8 mouse cellular contexts compared by ENCODE assay signal in the genomic region with DNA sequence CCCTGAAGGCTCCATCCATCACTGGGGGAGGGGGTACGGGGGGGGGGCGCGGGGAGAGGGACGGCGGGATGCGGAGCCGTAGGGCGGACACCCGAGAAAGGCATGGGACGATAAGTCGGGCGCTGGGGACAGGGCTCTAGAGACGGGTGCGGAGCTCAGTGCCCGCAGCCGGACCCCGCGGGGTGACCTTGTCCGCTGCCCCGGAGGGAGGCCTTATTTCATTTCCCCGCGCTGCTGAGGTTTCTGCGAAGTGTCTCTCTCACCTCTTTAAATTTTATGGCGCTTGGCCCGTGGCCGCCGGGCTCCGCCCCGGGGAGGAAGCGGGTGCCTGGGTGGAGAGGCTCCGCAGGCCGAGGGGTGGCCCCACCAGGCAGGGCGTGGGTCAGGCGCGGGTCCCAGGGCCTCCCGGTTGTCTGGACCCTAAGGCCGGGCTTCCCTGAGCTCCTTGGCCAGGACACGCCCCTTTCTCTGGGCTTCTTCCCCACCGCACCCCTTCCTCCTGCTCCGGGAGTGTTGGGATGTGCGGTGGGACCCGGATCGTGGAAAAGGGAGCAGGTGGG.
DNase-seq lines count a peak whose midpoint lies in the region; ATAC-seq and TF ChIP-seq lines count a peak whose summit lies in the region.

No protein-coding gene starts in this region.

- ATAC-seq in liver, embryonic 11.5 days (replicated peaks; ENCODE audit: low FRiP score): no peak
- no peak for ATAC-seq in liver, embryonic 14.5 days (ENCODE audit: insufficient read depth)
- peak; percentile 11; the same call in 1 of the 2 replicates for ATAC-seq in stomach, embryonic 15.5 days (ENCODE audit: insufficient read depth, low FRiP score, low read depth)

- WGBS in liver, embryonic 11.5 days: 2% methylated on average over 42 of the region's 43 CpGs
- WGBS in hindbrain, embryonic 10.5 days: under 1% methylated on average over 43 of the region's 43 CpGs
- under 1% methylated on average over 41 of the region's 43 CpGs for WGBS in liver, embryonic 14.5 days (ENCODE audit: insufficient replicate concordance)
- 1% methylated on average over 30 of the region's 43 CpGs for WGBS in stomach, embryonic 15.5 days

- no peak for DNase-seq in liver, embryonic 11.5 days (ENCODE audit: low spot score)
- no peak for DNase-seq in liver
- peak; percentile 48 to 49 for DNase-seq in cerebellum, postnatal 25 days
- peak; percentile 47 for DNase-seq in hindbrain, embryonic 10.5 days (ENCODE audit: low spot score)
- DNase-seq in liver, embryonic 14.5 days (ENCODE audit: low read depth in 3 of 3, low spot score in 3 of 3): no peak
- DNase-seq in c-Kit-positive CD71-positive TER-119-positive erythroid progenitor cells, embryonic 14.5 days (ENCODE audit: low spot score): no peak
- no peak for DNase-seq in thymus, postnatal 0 days (ENCODE audit: low spot score)

- peak overlapping the region; percentile 41 for H3K4me3 ChIP-seq in liver, embryonic 11.5 days (ENCODE audit: low read depth, low read length)
- peak overlapping the region; percentile 63 for H3K4me3 ChIP-seq in hindbrain, embryonic 10.5 days
- H3K4me3 ChIP-seq in liver, embryonic 14.5 days (ENCODE audit: insufficient read depth in 1 of 2, low read depth in 2 of 2, low read length in 2 of 2): peak overlapping the region in 1 of 2 experiments; percentile 23; a peak in 2 of 4 replicates
- peak overlapping the region; percentile 47 for H3K4me3 ChIP-seq in stomach, embryonic 15.5 days (replicated peaks)

- H3K36me3 ChIP-seq in liver, embryonic 11.5 days (ENCODE audit: control insufficient read depth, insufficient read depth, low read length): no peaks in the 10 kb centered on the region
- no peaks in the 10 kb centered on the region for H3K36me3 ChIP-seq in hindbrain, embryonic 10.5 days
- no peaks in the 10 kb centered on the region for H3K36me3 ChIP-seq in liver, embryonic 14.5 days (replicated peaks; ENCODE audit: control insufficient read depth, insufficient read depth, low read depth)
- H3K36me3 ChIP-seq in stomach, embryonic 15.5 days: no peaks in the 10 kb centered on the region

- H3K27me3 ChIP-seq in liver, embryonic 11.5 days (replicated peaks; ENCODE audit: control insufficient read depth, insufficient read depth, low read length): peaks cover 52% of the 10 kb centered on the region
- H3K27me3 ChIP-seq in hindbrain, embryonic 10.5 days (ENCODE audit: insufficient read depth, poor library complexity, severe bottlenecking): peaks cover 74% of the 10 kb centered on the region
- peaks cover 31% of the 10 kb centered on the region for H3K27me3 ChIP-seq in liver, embryonic 14.5 days (ENCODE audit: control insufficient read depth, insufficient read depth, low read length)
- H3K27me3 ChIP-seq in stomach, embryonic 15.5 days (replicated peaks): peaks cover 34% of the 10 kb centered on the region

- H3K9ac ChIP-seq in liver, embryonic 11.5 days (ENCODE audit: low read depth, low read length): no peak overlapping the region
- H3K9ac ChIP-seq in liver, embryonic 14.5 days (replicated peaks): no peak overlapping the region
- H3K9ac ChIP-seq in stomach, embryonic 15.5 days: peak overlapping the region; percentile 32; the same call in 1 of the 2 replicates

- H3K4me1 ChIP-seq in liver, embryonic 11.5 days (replicated peaks; ENCODE audit: control insufficient read depth, insufficient read depth, low read length): peaks cover 3% of the 10 kb centered on the region; the same call in 1 of the 2 replicates
- H3K4me1 ChIP-seq in hindbrain, embryonic 10.5 days (replicated peaks): peaks cover 35% of the 10 kb centered on the region
- H3K4me1 ChIP-seq in liver, embryonic 14.5 days (replicated peaks; ENCODE audit: control insufficient read depth in 2 of 2, insufficient read depth in 2 of 2, low read length in 1 of 2): no peaks in the 10 kb centered on the region
- peaks cover 14% of the 10 kb centered on the region for H3K4me1 ChIP-seq in stomach, embryonic 15.5 days

- peak overlapping the region; percentile 63 for H3K4me2 ChIP-seq in liver, embryonic 11.5 days
- H3K4me2 ChIP-seq in liver, embryonic 14.5 days (ENCODE audit: low read depth): peak overlapping the region; percentile 41
- H3K4me2 ChIP-seq in stomach, embryonic 15.5 days: peak overlapping the region; percentile 93

- no peak overlapping the region for H3K27ac ChIP-seq in liver, embryonic 11.5 days (ENCODE audit: low read depth, low read length)
- peak overlapping the region; percentile 77 for H3K27ac ChIP-seq in hindbrain, embryonic 10.5 days
- H3K27ac ChIP-seq in liver, embryonic 14.5 days: no peak overlapping the region
- no peak overlapping the region for H3K27ac ChIP-seq in stomach, embryonic 15.5 days

- no peak for TF ChIP-seq EP300 in liver, embryonic 14.5 days (IDR thresholded peaks at IDR 0.05; ENCODE audit: low read depth)

- no peaks in the 10 kb centered on the region for H3K9me3 ChIP-seq in liver, embryonic 11.5 days (ENCODE audit: control insufficient read depth, low read length)
- H3K9me3 ChIP-seq in hindbrain, embryonic 10.5 days: no peaks in the 10 kb centered on the region
- H3K9me3 ChIP-seq in liver, embryonic 14.5 days (ENCODE audit: control insufficient read depth, low read length): no peaks in the 10 kb centered on the region
- H3K9me3 ChIP-seq in stomach, embryonic 15.5 days: no peaks in the 10 kb centered on the region

- no peak for TF ChIP-seq CTCF in liver, embryonic 14.5 days (IDR thresholded peaks at IDR 0.05; ENCODE audit: low read depth)

Comparison
In these comparisons a context has a peak if more than half of its experiments do, and no peak if none do; other contexts are left out.
1. DNase-seq: peak in cerebellum, postnatal 25 days (2 of 2) and hindbrain, embryonic 10.5 days (single experiment); none in liver, embryonic 11.5 days (single experiment), liver (single experiment), liver, embryonic 14.5 days (0 of 3), c-Kit-positive CD71-positive TER-119-positive erythroid progenitor cells, embryonic 14.5 days (single experiment) and thymus, postnatal 0 days (single experiment).
2. H3K4me2 ChIP-seq: peak in every context shown above with its lines; median percentile 93 in stomach, embryonic 15.5 days; 63 in liver, embryonic 11.5 days; 41 in liver, embryonic 14.5 days.